ENCODE assay signal across 18 mouse cellular contexts in the genomic region with DNA sequence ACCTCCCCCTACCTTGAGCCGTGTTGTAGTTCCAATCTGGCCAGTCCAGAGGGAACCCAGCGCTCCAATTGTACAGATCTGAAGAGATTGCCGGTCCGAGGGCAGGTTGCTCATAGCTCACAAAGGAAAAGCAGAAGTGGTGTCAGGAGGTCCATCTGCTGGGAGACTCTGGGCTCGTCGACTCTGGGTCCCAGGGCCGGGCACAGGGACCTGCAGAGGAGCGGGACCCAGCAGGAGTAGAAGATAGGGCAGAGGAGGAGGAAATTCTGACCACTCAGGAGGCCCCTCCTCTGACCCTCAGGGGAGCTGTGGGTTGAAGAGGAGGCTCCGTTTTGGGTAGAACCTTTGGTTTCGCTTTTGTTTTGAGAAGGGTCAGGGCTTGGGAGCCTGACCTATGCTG. TPM values are rescaled to one million over a fixed set of nuclear protein-coding genes. Genes with fewer than 3 reads are reported as not detected.
A peak's percentile ranks its signal among the peaks of the same experiment; 100 is the strongest.
DNase-seq lines count a peak whose midpoint lies in the region; ATAC-seq lines count a peak whose summit lies in the region.
"Had no signal": no experiment of that assay in that cellular context is flagged by ENCODE, and none has a peak within 500 bp of the region (broad histone marks: within the 10 kb centered on the region; RNA-seq: fewer than 3 reads in every experiment).

No protein-coding gene starts in this region.

- H3K9me3 ChIP-seq in hindbrain, embryonic 11.5 days (ENCODE audit: control insufficient read depth, low read length), result no peaks in the 10 kb centered on the region
- H3K9me3 ChIP-seq: embryonic facial prominence, embryonic 10.5 days; intestine, embryonic 15.5 days; limb, embryonic 13.5 days; midbrain, embryonic 12.5 days had no signal

- intact Hi-C loops in gastrocnemius, postnatal 36 days (cut with DNase I), result no loop called here

- no peaks in the 10 kb centered on the region for H3K27me3 ChIP-seq in hindbrain, embryonic 11.5 days (ENCODE audit: control insufficient read depth, insufficient read depth, low read length)
- H3K27me3 ChIP-seq: intestine, embryonic 15.5 days; limb, embryonic 13.5 days; midbrain, embryonic 12.5 days had no signal

- no peak overlapping the region for H3K27ac ChIP-seq in hindbrain, embryonic 11.5 days (ENCODE audit: low read depth, low read length)
- H3K27ac ChIP-seq: embryonic facial prominence, embryonic 10.5 days; intestine, embryonic 15.5 days; limb, embryonic 13.5 days; midbrain, embryonic 12.5 days had no signal

- WGBS in hindbrain, embryonic 11.5 days, result 85% methylated on average over 10 of the region's 10 CpGs

- H3K36me3 ChIP-seq in hindbrain, embryonic 11.5 days (ENCODE audit: control insufficient read depth, insufficient read depth, low read length), result no peaks in the 10 kb centered on the region
- H3K36me3 ChIP-seq: embryonic facial prominence, embryonic 10.5 days; intestine, embryonic 15.5 days; limb, embryonic 13.5 days; midbrain, embryonic 12.5 days had no signal

- no peak overlapping the region for H3K4me2 ChIP-seq in hindbrain, embryonic 11.5 days (replicated peaks; ENCODE audit: low read depth, low read length)
- H3K4me2 ChIP-seq: intestine, embryonic 15.5 days; limb, embryonic 13.5 days; midbrain, embryonic 12.5 days had no signal

- H3K4me1 ChIP-seq in hindbrain, embryonic 11.5 days (replicated peaks; ENCODE audit: control insufficient read depth, insufficient read depth, low read length), result no peaks in the 10 kb centered on the region
- H3K4me1 ChIP-seq: embryonic facial prominence, embryonic 10.5 days; intestine, embryonic 15.5 days; limb, embryonic 13.5 days; midbrain, embryonic 12.5 days had no signal

- peak; percentile 82 for DNase-seq in 416B (ENCODE audit: low read depth)
- DNase-seq in CD4-positive, CD25-positive, alpha-beta regulatory T cell, adult 2 months (ENCODE audit: low read depth, low spot score), result peak; percentile 13
- no peak for DNase-seq in hindbrain, embryonic 11.5 days (ENCODE audit: low spot score)
- no peak for DNase-seq in embryo, embryonic 11 days
- no peak for DNase-seq in gastrocnemius, postnatal 36 days
- no peak for DNase-seq in gastrocnemius, adult 18-20 months (ENCODE audit: low spot score)
- DNase-seq: adrenal gland, adult 8-10 months; cerebellum, adult 11-12 months; heart, adult 18-20 months; heart, postnatal 10 days; kidney, postnatal 25 days had no signal

- no peak overlapping the region for H3K4me3 ChIP-seq in hindbrain, embryonic 11.5 days (ENCODE audit: low read depth, low read length)
- H3K4me3 ChIP-seq: embryonic facial prominence, embryonic 10.5 days; intestine, embryonic 15.5 days; limb, embryonic 13.5 days; midbrain, embryonic 12.5 days had no signal

- ATAC-seq in granulocyte monocyte progenitor cell, adult 5-6 weeks (replicated peaks; ENCODE audit: poor library complexity, severe bottlenecking), result peak; percentile 100
- peak; percentile 99 for ATAC-seq in megakaryocyte, adult 5-6 weeks (ENCODE audit: poor library complexity, severe bottlenecking)
- no peak for ATAC-seq in hindbrain, embryonic 11.5 days (ENCODE audit: low FRiP score)
- ATAC-seq: intestine, embryonic 15.5 days had no signal

- no peak overlapping the region for H3K9ac ChIP-seq in hindbrain, embryonic 11.5 days (ENCODE audit: low read depth, low read length)
- H3K9ac ChIP-seq: intestine, embryonic 15.5 days; limb, embryonic 13.5 days; midbrain, embryonic 12.5 days had no signal

RNA-seq across cellular contexts. Expression of gene Tnfsf10, which starts 58.4 kb away (rescaled TPM):
- 5.0 and 6.3 TPM in 2 replicates for total RNA-seq in granulocyte monocyte progenitor cell, adult 5-6 weeks (2014; fragmentation: Nextera tagmentation)
- 4.3 and 8.8 TPM in 2 replicates for total RNA-seq in granulocyte monocyte progenitor cell, adult 5-6 weeks (2017)
- total RNA-seq in megakaryocyte, adult 5-6 weeks (2015), result 1.0 and 1.1 TPM in 2 replicates
- total RNA-seq in megakaryocyte, adult 5-6 weeks (2017), result 1.5 and 1.6 TPM in 2 replicates
- not detected in 2 replicates for polyA plus RNA-seq in hindbrain, embryonic 11.5 days (2014; fragmentation: Nextera tagmentation; extraction: Ambion mirVana)
- total RNA-seq in gastrocnemius, postnatal 36 days (2021), result 1 to 10 TPM; 4.7 to 4.8 TPM
- 1 to 10 TPM; 2.6 to 2.8 TPM for total RNA-seq in gastrocnemius, adult 18-20 months (2021)
- polyA plus RNA-seq: embryonic facial prominence, embryonic 10.5 days; forebrain, embryonic 11.5 days; midbrain, embryonic 12.5 days had no signal

Comparison
In these comparisons a context has a peak if more than half of its experiments do, and no peak if none do; other contexts are left out.
1. DNase-seq: peak in 416B (single experiment) and CD4-positive, CD25-positive, alpha-beta regulatory T cell, adult 2 months (single experiment); none in hindbrain, embryonic 11.5 days (single experiment), embryo, embryonic 11 days (single experiment), gastrocnemius, postnatal 36 days (0 of 2) and gastrocnemius, adult 18-20 months (single experiment).